Mouse (Mus musculus) hindbrain, postnatal 0 days (tissue): Measurements from ENCODE around the gene Echdc3. TPM values are rescaled to one million over a fixed set of nuclear protein-coding genes. Genes with fewer than 3 reads are reported as not detected.

Source experiments
- ATAC-seq: fragments of 200-750 bp; cut with Nextera tagmentation; 2 replicates; pipeline ENCODE4 v1.8.0; 2017; ENCODE audit warnings: mild to moderate bottlenecking, moderate TSS enrichment, moderate library complexity
- DNase-seq: peaks from one replicate; pipeline ENCODE4 v3.0.0-alpha.2; 2015; ENCODE audit warnings: low spot score
- H3K27ac ChIP-seq: fragments of 300-500 bp; sonication (generic); 2 replicates; pipeline ENCODE4 v1.5.1; 2014; ENCODE audit warnings: mild to moderate bottlenecking
- H3K27me3 ChIP-seq: fragments of 300-500 bp; sonication (generic); 2 replicates; pipeline ENCODE4 v1.6.1; 2014; ENCODE audit warnings: low read length, mixed read lengths; ENCODE audit not compliant: insufficient read depth
- H3K36me3 ChIP-seq: fragments of 300-500 bp; sonication (generic); 2 replicates; pipeline ENCODE4 v1.6.1; 2014; ENCODE audit warnings: low read length, mixed read lengths; ENCODE audit not compliant: insufficient read depth
- H3K4me1 ChIP-seq: fragments of 300-500 bp; sonication (generic); 2 replicates; pipeline ENCODE4 v1.6.1; 2014; ENCODE audit warnings: antibody characterized with exemption, low read length, mixed read lengths; ENCODE audit not compliant: insufficient read depth
- H3K4me2 ChIP-seq: fragments of 300-500 bp; sonication (generic); 2 replicates; pipeline ENCODE4 v1.6.1; 2014; ENCODE audit warnings: low read depth, mild to moderate bottlenecking, low read length, moderate library complexity, mixed read lengths
- H3K4me3 ChIP-seq: fragments of 300-500 bp; sonication (generic); 2 replicates; pipeline ENCODE4 v1.5.1; 2014; ENCODE audit warnings: low read length
- H3K9ac ChIP-seq: fragments of 300-500 bp; sonication (generic); replicated peaks from 2 replicates; pipeline ENCODE4 v1.6.1; 2014; ENCODE audit warnings: mild to moderate bottlenecking, low read length, moderate library complexity, mixed read lengths
- H3K9me3 ChIP-seq: fragments of 300-500 bp; sonication (generic); 2 replicates; pipeline ENCODE4 v1.6.1; 2016; ENCODE audit warnings: low read length, mixed read lengths
- CTCF ChIP-seq: IDR thresholded peaks from 2 replicates; pipeline ENCODE4 v1.5.1; 2016; ENCODE audit warnings: antibody characterized with exemption, control low read depth, low read depth
- WGBS: fragments of 180-500 bp; shearing (Covaris S2); extraction: QIAGEN DNeasy Blood & Tissue Kit; methylation state at CpG from one replicate; pipeline ENCODE4 v1.1.7; 2014; 5-methylcytosine and 5-hydroxymethylcytosine counted together
- polyA plus RNA-seq: library from polyadenylated mRNA; unstranded; fragments of >200 nt; fragmentation: Nextera tagmentation; extraction: Ambion mirVana; gene quantifications from 2 replicates; pipeline ENCODE4 v1.2.1, GENCODE M21; 2015
- total RNA-seq: library from RNA; depleted of rRNA; stranded (reverse); fragments of >200 nt; gene quantifications from 2 replicates; pipeline ENCODE4 v1.2.3, GENCODE M21; 2014

Gene Echdc3
- total and polyA plus RNA-seq, 2 experiments from 2014 or later = 1.5 TPM

- Histone ChIP-seq H3K4me3 (no peak overlapping the region), H3K36me3 (no peaks in the 10 kb centered on the region), H3K9ac (no peak overlapping the region), H3K4me2 (no peak overlapping the region), H3K9me3 (no peaks in the 10 kb centered on the region), H3K4me1 (no peaks in the 10 kb centered on the region), H3K27me3 (no peaks in the 10 kb centered on the region), H3K27ac (peak overlapping the region; percentile 37; the same call in 1 of the 2 replicates)
- WGBS = 49% methylated on average over 7 of the region's 7 CpGs
- DNase-seq (peak; percentile 51), ATAC-seq (peak; percentile 67)
- TF ChIP-seq CTCF = no peak
Observed at GRCm38 (mm10) chr2:6227059-6227445, 14.2 kb upstream of the Echdc3 start.

DNA sequence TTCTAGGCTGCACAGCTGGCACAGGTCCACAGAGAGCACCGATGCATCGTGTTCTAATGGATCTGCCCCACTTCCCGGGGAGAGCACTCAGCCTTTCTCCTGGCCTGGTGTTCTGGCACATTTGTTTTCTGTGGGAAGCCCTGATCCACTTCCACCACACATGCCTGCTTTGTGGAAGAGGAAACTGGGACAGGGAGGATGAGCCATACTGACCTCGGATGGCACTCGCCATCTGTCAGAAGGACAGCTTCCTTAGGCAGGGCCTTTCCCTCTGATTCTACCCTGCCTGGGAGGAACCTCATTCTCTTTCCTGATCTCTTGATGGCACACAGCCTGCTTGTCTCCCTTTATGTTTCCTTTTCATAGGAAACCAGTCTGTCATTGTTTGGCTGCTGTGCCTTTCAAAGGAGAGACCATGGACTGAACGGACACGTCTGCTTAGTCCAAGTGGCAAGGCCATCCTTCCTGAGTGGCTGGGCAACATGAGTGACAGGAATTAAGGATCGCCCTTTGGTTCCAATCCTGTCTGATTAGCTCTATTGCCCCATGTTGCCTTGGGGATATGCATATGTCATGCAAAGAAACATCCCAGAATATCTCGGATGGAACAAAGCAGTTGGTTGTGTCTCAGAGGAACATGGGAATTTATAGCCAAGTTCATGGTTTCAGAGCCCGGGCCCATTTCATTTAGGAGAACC, 13.7 kb upstream of the Echdc3 start:
- ATAC-seq = peak; percentile 82
- peak; percentile 46 for DNase-seq
- Histone ChIP-seq H3K36me3 (no peaks in the 10 kb centered on the region), H3K9me3 (no peaks in the 10 kb centered on the region), H3K27me3 (no peaks in the 10 kb centered on the region), H3K9ac (no peak overlapping the region), H3K4me3 (no peak overlapping the region), H3K4me1 (no peaks in the 10 kb centered on the region), H3K4me2 (no peak overlapping the region), H3K27ac (peak overlapping the region; percentile 37; the same call in 1 of the 2 replicates)
- WGBS = 43% methylated on average over 10 of the region's 10 CpGs
- no peak for TF ChIP-seq CTCF

DNA sequence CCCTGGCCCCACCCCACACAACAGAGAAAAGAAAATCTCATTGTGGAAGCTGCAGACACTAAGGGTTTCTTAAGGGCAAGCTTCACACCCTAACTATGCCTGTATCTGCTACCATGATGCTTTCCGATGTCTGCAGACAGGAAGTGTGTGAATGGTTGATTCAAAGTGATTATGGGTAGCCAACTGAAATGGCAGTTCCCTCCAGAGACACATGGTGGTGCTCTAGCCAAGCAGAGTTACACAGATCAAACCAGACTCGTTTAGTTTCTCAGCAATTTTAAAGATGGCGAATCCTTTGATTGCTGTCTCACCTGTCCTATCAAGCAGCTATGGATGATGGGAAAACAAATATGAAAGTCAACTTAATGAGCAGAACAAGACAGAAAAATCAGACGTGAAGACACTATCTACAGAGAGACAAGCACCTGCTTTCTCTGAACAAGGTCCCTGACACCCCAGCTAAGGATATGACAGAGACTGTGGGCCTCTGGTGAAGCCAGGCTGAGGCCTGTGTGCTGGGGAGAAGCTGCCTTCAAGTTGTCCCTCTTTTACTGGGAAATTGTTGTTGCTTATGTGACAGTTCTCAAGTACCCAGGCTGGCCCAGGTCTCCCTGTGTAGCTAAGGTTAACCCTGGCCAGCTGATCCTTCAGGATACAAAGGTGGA, 7.4 kb upstream of the Echdc3 start:
- H3K9ac ChIP-seq = no peak overlapping the region
- no peak overlapping the region for H3K27ac ChIP-seq
- no peaks in the 10 kb centered on the region for H3K4me1 ChIP-seq
- H3K4me2 ChIP-seq = no peak overlapping the region
- no peaks in the 10 kb centered on the region for H3K36me3 ChIP-seq
- peak; percentile 95 for TF ChIP-seq CTCF
- no peak overlapping the region for H3K4me3 ChIP-seq
- DNase-seq = peak; percentile 88
- no peaks in the 10 kb centered on the region for H3K9me3 ChIP-seq
- WGBS = 8% methylated on average over 4 of the region's 4 CpGs
- peak; percentile 87 for ATAC-seq
- H3K27me3 ChIP-seq = no peaks in the 10 kb centered on the region

- 26% methylated on average over 9 of the region's 9 CpGs for WGBS
- Histone ChIP-seq H3K27ac (peak overlapping the region; percentile 71; the same call in 1 of the 2 replicates), H3K9me3 (no peaks in the 10 kb centered on the region), H3K4me2 (peak overlapping the region; percentile 54), H3K36me3 (no peaks in the 10 kb centered on the region), H3K4me3 (peak overlapping the region; percentile 28), H3K27me3 (no peaks in the 10 kb centered on the region), H3K4me1 (peaks cover 7% of the 10 kb centered on the region), H3K9ac (peak overlapping the region; percentile 40)
- no peak for DNase-seq
- 0 out of 2 replicates have a peak, but pooled peaks have one; percentile 1 for ATAC-seq
- TF ChIP-seq CTCF = no peak
Observed at GRCm38 (mm10) chr2:6212327-6212723, 508 bp downstream of the Echdc3 start.

DNA sequence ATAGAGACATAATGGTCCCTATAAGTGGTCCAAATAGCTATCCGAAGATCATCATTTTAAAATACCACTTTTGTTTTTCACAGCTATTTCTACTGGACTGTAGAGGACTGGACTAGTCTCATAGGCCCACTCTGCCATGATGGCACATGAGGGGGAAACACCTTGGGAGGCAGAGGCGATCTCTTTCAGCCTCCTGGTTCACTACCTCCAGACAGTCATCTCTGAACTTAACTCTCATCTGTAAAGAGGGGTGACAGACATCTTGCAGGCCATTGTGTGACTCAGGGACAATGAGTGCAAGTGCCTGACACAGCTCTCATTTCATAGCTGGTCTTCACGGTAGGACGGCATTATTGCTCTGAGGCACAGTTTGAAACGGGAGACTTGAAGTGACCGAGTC, 2.0 kb downstream of the Echdc3 start:
- Histone ChIP-seq H3K27me3 (no peaks in the 10 kb centered on the region), H3K9me3 (no peaks in the 10 kb centered on the region), H3K27ac (no peak overlapping the region), H3K4me1 (peaks cover 7% of the 10 kb centered on the region), H3K9ac (no peak overlapping the region), H3K36me3 (no peaks in the 10 kb centered on the region), H3K4me2 (no peak overlapping the region), H3K4me3 (no peak overlapping the region)
- DNase-seq (no peak), ATAC-seq (no peak)
- no peak for TF ChIP-seq CTCF
- WGBS = 74% methylated on average over 6 of the region's 6 CpGs

DNA sequence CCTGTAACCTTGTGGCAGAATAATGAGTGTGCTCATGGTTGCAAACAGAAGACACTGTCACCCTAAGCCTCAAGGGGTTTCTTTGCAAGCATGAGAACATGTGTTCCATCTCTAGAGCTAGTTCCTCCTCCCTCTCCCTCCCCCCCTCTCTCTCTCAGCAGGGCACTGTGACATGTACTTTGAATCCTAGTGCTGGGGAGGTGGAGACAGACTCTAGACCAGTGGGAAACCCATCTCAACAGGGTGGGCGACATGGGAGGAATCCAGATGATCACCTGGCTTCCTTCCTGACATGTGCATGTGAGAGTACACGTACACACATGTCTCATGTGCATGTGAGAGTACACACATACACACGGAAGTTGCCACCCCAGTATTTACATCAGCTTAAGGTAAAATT, 3.1 kb downstream of the Echdc3 start:
- peaks cover 7% of the 10 kb centered on the region for H3K4me1 ChIP-seq

GRCm38 (mm10) chr2:6209116-6209515, 3.7 kb downstream of the Echdc3 start:
- no peak overlapping the region for H3K9ac ChIP-seq
- WGBS = 67% methylated on average over 11 of the region's 11 CpGs
- no peaks in the 10 kb centered on the region for H3K27me3 ChIP-seq
- TF ChIP-seq CTCF = no peak
- no peaks in the 10 kb centered on the region for H3K9me3 ChIP-seq
- H3K4me2 ChIP-seq = no peak overlapping the region
- H3K27ac ChIP-seq = no peak overlapping the region
- H3K36me3 ChIP-seq = no peaks in the 10 kb centered on the region
- peaks cover 7% of the 10 kb centered on the region for H3K4me1 ChIP-seq
- ATAC-seq = no peak
- no peak for DNase-seq
- no peak overlapping the region for H3K4me3 ChIP-seq

More for the DNA sequence above, 3.1 kb downstream of the Echdc3 start:
- no peak overlapping the region for H3K4me3 ChIP-seq
- 86% methylated on average over 3 of the region's 3 CpGs for WGBS
- no peaks in the 10 kb centered on the region for H3K27me3 ChIP-seq
- no peak overlapping the region for H3K9ac ChIP-seq
- no peaks in the 10 kb centered on the region for H3K36me3 ChIP-seq
- DNase-seq = no peak
- H3K9me3 ChIP-seq = no peaks in the 10 kb centered on the region
- no peak for ATAC-seq
- no peak overlapping the region for H3K4me2 ChIP-seq
- no peak overlapping the region for H3K27ac ChIP-seq
- no peak for TF ChIP-seq CTCF
